Mouse (Mus musculus) ES-Bruce4 (cell line): Measurements from ENCODE around the gene Ltbp1.

ENCODE experiments used
- CTCF ChIP-seq: IDR thresholded peaks from one replicate; pipeline ENCODE4 v1.8.1; 2011; ENCODE audit warnings: low read depth, low read length
- EP300 ChIP-seq: IDR thresholded peaks from 2 replicates; pipeline ENCODE4 v1.6.1; 2011; ENCODE audit warnings: low read depth, low read length; ENCODE audit not compliant: insufficient read depth
- POLR2A ChIP-seq: IDR thresholded peaks from one replicate; pipeline ENCODE4 v1.8.1; 2011; ENCODE audit warnings: low read length; ENCODE audit not compliant: insufficient read depth

GRCm38 (mm10) chr17:75071174-75071573, 65.8 kb downstream of the Ltbp1 start:
- no peak for TF ChIP-seq CTCF
- TF ChIP-seq POLR2A, result no peak
- no peak for TF ChIP-seq EP300
